ENCODE assay signal across 32 mouse cellular contexts in genomic region chr7:126383565-126383964, GRCm38 (mm10). TPM values are rescaled to one million over a fixed set of nuclear protein-coding genes. Genes with fewer than 3 reads are reported as not detected.
"Had no signal": no experiment of that assay in that cellular context is flagged by ENCODE, and none has a peak within 500 bp of the region (broad histone marks: within the 10 kb centered on the region; RNA-seq: fewer than 3 reads in every experiment).

No protein-coding gene starts in this region.

- H3K4me3 ChIP-seq: embryonic facial prominence, embryonic 10.5 days; embryonic facial prominence, embryonic 12.5 days; embryonic facial prominence, embryonic 13.5 days; embryonic facial prominence, embryonic 15.5 days; erythroblast, embryonic 14.5 days; forebrain, embryonic 10.5 days; forebrain, embryonic 12.5 days; forebrain, embryonic 13.5 days; forebrain, embryonic 15.5 days; gastrocnemius, adult 2 months; heart, adult 2 months had no signal

- H3K9me3 ChIP-seq: embryonic facial prominence, embryonic 10.5 days; embryonic facial prominence, embryonic 12.5 days; embryonic facial prominence, embryonic 13.5 days; embryonic facial prominence, embryonic 15.5 days; forebrain, embryonic 10.5 days; forebrain, embryonic 12.5 days; forebrain, embryonic 13.5 days; forebrain, embryonic 15.5 days had no signal

- H3K4me1 ChIP-seq: embryonic facial prominence, embryonic 10.5 days; embryonic facial prominence, embryonic 12.5 days; embryonic facial prominence, embryonic 13.5 days; embryonic facial prominence, embryonic 15.5 days; forebrain, embryonic 10.5 days; forebrain, embryonic 12.5 days; forebrain, embryonic 13.5 days; forebrain, embryonic 15.5 days had no signal

- H3K27ac ChIP-seq: embryonic facial prominence, embryonic 10.5 days; embryonic facial prominence, embryonic 12.5 days; embryonic facial prominence, embryonic 13.5 days; embryonic facial prominence, embryonic 15.5 days; forebrain, embryonic 10.5 days; forebrain, embryonic 12.5 days; forebrain, embryonic 13.5 days; forebrain, embryonic 15.5 days; gastrocnemius, adult 2 months; heart, adult 2 months had no signal

- H3K9ac ChIP-seq: embryonic facial prominence, embryonic 12.5 days; embryonic facial prominence, embryonic 13.5 days; embryonic facial prominence, embryonic 15.5 days; forebrain, embryonic 12.5 days; forebrain, embryonic 13.5 days; forebrain, embryonic 15.5 days; forebrain, postnatal 0 days had no signal

- H3K27me3 ChIP-seq: embryonic facial prominence, embryonic 12.5 days; embryonic facial prominence, embryonic 13.5 days; embryonic facial prominence, embryonic 15.5 days; forebrain, embryonic 12.5 days; forebrain, embryonic 13.5 days; forebrain, embryonic 15.5 days had no signal

- DNase-seq: cerebellum, adult 9-10 months; cerebellum, adult 9-11 months; cerebellum, postnatal 10 days; cerebellum, postnatal 14 days; cerebellum, postnatal 25 days; cerebellum, postnatal 36 days; embryo, embryonic 11 days; forebrain, postnatal 0 days; gastrocnemius, adult 2 months; gastrocnemius, postnatal 10 days; gastrocnemius, postnatal 14 days; gastrocnemius, postnatal 25 days; gastrocnemius, postnatal 36 days; heart, adult 11 months; heart, adult 18-20 months; heart, adult 2 months had no signal

RNA-seq across cellular contexts. Expression of gene Lat, which starts 14.2 kb away (rescaled TPM):
- total RNA-seq: gastrocnemius, adult 2 months had no signal

RNA-seq across cellular contexts. Expression of gene Cd19, which starts 31.1 kb away (rescaled TPM):
- total RNA-seq: gastrocnemius, adult 18-20 months; gastrocnemius, adult 2 months; gastrocnemius, adult 8-10 months; gastrocnemius, postnatal 36 days; granulocyte monocyte progenitor cell, adult 5-6 weeks had no signal
- polyA plus RNA-seq: embryonic facial prominence, embryonic 10.5 days; embryonic facial prominence, embryonic 11.5 days; embryonic facial prominence, embryonic 12.5 days; embryonic facial prominence, embryonic 13.5 days; erythroblast, embryonic 14.5 days; forebrain, embryonic 11.5 days; forebrain, embryonic 12.5 days; forebrain, embryonic 13.5 days; forebrain, embryonic 14.5 days; forebrain, embryonic 15.5 days; forebrain, embryonic 16.5 days; forebrain, postnatal 0 days had no signal
